Mouse (Mus musculus): ENCODE data around the gene Lage3.
"Not testable (repeated sequence)": the region's sequence is repeated elsewhere in the genome, so short reads cannot be mapped to it uniquely, and the experiment has no call there.

Gene Lage3

DNA sequence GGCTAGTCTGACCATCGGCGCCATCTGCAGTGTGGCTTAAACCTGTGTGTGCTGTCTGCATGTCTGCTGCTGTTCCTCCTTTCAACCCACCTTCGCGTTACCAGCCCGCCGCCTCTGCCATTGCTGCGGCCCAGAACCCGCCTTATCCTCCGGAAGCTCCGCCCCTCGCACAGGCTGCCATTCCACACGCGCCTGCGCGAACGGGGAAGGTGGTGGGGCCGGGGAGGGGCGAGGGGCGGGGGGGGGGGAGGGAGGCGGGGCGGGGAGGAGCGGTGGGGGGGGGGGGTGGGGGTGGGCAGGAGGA is at the start of gene Lage3:
TSS of gene Lage3 (minus strand) at position 152 of the 304 bp plus-strand sequence.
- DNase-seq (ENCODE audit: low spot score) = peak; percentile 42

- no peak for DNase-seq (ENCODE audit: low spot score)
Observed at GRCm38 (mm10) chrX:74400136-74400535, 46.7 kb upstream of the Lage3 start.

- peak; percentile 73 for DNase-seq (ENCODE audit: low spot score)
Observed at GRCm38 (mm10) chrX:74392535-74393443, 39.4 kb upstream of the Lage3 start, which contains the start of the genes Fam3a and Ikbkg. Fam3a (minus strand) TSS chrX:74393272. Ikbkg (plus strand) TSS chrX:74393290.

DNA sequence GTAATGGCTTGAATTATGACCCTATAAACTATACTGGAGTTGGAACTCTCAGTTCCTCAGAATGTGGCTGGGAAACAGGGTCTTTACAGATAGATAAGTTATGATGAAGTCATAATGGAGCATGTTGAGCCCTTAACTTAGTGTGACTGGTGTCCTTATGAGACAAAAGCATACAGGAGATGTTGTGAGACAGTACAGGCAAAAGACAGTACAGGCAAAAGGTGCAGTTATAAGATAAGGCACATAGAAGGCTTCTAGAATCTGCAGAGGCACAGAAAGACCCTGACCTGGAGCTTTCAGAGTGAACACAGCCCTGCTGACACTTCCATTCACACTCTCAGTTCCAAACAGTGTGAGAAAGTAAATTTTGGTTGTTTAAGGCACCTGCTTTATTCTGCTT is 34.7 kb upstream of the Lage3 start:
- no peak for DNase-seq (ENCODE audit: low spot score)

DNA sequence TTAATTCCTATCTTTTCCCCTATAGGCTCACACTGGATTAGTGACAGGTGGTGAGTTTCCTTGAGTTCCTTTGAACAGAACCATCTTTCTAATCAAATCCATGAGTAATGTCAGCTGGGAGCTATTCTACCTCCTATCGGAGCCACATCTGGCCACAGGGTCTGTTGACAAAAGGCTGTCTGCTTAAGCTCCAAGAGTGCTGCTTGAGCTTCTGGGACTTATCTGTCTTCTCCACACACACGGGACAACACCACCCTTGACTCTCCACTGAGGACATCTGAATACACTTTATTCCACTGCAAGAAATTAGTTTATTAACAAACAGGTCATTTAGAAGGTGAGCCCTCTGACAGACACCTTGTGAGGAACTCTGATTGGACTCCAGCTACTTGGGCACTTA is 31.0 kb upstream of the Lage3 start:
- no peak for DNase-seq (ENCODE audit: low spot score)

- DNase-seq (ENCODE audit: low spot score) = peak; percentile 78
Observed at GRCm38 (mm10) chrX:74372888-74373549, 19.6 kb upstream of the Lage3 start, which contains the start of the genes Ubl4a and Slc10a3. Ubl4a (minus strand) TSS chrX:74373218. Slc10a3 (minus strand) TSS chrX:74373349.

- peak; percentile 59 for DNase-seq (ENCODE audit: low spot score)
Observed at GRCm38 (mm10) chrX:74368209-74368909, 14.9 kb upstream of the Lage3 start.

- no peak for DNase-seq (ENCODE audit: low spot score)
Observed at GRCm38 (mm10) chrX:74367512-74367911, 14.1 kb upstream of the Lage3 start.

DNA sequence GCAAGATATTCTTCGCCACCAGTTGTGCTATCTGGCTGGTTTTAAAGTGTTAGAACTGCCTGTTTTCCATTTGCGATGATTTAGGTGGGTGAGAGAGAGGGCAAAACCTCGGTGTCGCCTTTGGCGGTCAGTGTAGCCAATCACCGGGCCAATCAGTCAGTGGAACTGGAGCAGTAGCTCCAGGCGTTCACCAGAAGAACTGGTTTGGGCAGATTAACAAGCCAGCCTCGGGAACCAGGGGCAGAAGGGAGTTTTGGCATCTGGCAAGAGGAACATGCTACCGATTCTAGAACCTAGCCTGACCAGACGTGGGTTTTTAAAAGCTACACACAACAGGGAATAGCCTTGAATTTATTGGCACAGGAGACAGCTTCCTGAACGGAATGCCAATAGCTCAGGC is 5.8 kb upstream of the Lage3 start:
- DNase-seq (ENCODE audit: low spot score) = no peak

- not testable (repeated sequence) for DNase-seq (ENCODE audit: low spot score)
Observed at GRCm38 (mm10) chrX:74357069-74357468, 3.7 kb upstream of the Lage3 start.

GRCm38 (mm10) chrX:74352645-74353466 is 562 bp downstream of the Lage3 start:
- DNase-seq (ENCODE audit: low spot score) = no peak

DNA sequence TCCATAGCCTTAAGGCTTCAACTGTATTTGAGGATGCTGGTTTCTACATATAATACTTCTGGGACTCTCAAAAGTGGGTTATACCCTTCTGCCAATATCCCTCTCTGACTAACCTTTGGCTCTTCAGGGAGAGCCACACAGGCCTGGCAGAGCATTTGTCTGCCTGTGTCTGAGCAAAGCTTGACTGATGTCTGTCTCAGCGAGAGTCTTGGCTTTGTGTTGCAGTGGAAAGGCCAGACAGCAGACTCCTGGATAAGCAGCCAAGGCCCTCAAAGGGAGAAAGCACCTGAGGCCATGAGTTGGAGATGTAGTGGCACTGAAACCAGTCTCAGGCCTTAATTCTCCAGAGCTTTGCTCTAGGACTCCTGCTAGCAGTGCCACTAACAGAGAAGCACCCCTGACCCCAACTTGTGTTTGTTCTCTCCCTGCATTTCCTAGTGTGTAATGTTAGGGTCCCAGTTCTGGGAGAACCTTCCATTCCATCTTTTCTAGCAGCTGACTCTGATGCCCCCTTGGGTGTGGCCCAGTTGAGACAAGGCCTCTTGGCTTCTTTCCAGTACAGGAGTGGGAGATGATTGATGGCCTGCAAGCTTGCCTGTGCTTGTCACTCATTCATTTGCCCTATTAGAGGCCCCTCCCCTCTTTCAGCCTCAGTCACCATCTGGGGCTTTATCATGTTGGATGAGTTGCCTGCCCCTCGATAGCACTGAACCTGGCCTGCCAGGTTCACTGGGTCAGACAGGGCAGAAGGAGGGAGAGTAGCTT is 23.1 kb downstream of the Lage3 start:
- DNase-seq (ENCODE audit: low spot score) = no peak

DNA sequence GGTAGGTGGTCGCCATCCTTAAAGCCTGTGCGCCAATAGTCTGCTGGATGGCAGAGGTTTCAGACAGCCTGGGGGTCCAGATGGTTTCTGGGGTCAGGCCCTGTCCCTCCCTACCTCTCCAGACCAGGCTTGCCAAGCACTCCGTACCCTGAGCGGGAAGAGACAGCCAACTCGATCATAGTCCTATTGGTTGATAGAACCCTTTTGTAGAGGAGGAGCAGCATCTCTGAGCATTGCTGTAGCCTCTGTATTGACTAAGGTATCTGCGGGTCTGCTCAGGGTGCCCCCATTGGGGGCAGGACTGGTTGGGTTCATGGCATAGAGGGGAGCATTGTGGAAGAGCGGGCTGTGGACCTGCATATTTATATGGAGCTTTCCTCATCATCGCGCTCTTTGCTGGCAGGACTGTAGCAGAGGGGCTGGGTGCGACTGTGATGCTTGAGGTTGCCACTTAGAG is 24.2 kb downstream of the Lage3 start:
- DNase-seq (ENCODE audit: low spot score) = no peak

DNA sequence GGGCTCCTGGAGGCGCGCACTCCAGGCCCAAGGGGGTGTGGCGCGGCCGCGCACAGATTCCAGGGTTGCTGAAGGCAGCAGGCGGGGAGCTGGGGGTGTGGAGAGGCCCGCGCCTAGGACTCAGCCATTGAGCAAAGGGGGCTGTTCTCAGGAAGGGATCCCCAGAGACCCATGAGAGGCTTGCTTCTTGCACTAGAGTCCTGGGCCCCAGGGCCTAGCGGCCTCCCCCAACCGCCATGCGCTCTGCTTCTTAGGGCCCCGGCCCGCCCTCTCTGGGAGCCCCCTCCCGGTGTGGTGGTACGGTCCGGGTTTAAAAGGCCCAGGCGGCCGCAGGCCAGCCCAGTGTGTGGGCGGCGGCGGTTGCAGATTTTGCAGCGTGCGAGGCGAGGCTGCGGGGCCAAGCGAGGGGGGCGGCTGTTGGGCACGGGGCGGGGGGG is 24.7 kb downstream of the Lage3 start, which contains the start of gene Plxna3:
TSS of gene Plxna3 (plus strand) at position 342 of the 437 bp plus-strand sequence.
- peak; percentile 38 for DNase-seq (ENCODE audit: low spot score)

GRCm38 (mm10) chrX:74312540-74313464 is 40.6 kb downstream of the Lage3 start, which contains the start of gene Fam50a:
Fam50a (plus strand) TSS chrX:74313033.
- peak; percentile 78 for DNase-seq (ENCODE audit: low spot score)

DNA sequence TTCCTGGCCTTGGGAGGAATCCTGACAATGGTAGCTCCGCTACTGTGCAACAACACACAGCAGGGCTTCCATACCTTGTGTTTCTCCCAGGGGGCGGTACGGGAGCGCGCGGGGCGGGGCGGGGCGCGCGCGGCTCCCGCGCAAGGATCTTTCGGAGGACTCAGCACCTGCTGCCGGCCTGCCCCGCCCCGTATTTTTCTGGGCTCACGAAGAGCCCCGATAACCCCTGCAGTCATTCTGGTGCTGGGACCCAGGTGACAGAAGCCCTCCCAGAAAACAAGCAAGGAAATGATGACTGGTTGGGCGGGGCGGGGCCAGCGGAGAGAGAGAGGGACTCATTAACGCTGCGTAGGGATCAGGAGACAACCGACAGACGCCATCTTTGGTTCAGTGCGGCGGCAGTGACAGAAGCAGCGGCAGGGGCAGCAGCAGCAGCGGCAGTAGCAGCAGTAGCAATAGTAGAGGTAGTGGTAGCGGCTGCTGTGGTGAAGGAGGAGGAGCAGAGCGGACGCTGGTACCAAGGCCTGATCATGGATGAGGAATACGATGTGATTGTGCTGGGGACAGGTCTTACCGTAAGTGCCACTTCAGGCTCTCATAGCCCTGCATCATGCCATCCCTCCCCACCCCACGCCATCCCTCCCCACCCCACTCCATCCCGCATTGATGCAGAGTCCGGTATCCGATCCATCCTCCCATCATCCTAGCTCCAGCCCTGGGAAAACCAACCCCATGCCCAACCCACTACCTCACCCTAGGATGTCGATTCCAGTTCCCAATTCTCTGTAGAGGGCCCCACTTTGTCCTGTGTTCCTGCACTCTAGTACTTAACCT is 48.3 kb downstream of the Lage3 start, which contains the start of gene Gdi1:
TSS of gene Gdi1 (plus strand) at position 132 of the 834 bp plus-strand sequence.
- DNase-seq (ENCODE audit: low spot score) = peak; percentile 75
